Mouse (Mus musculus) spleen, postnatal 4 days (tissue): ENCODE measurements around the gene Efcab11.
"Not testable (repeated sequence)": the region's sequence is repeated elsewhere in the genome, so short reads cannot be mapped to it uniquely, and the experiment has no call there.

ENCODE experiments used
- DNase-seq, 2 experiments: peaks; one replicate each; pipeline ENCODE4 v3.0.0; 2022; ENCODE audit warnings: low spot score in 2 of 2

Efcab11 gene

GRCm38 (mm10) chr12:99807891-99808290 lies 76.3 kb downstream of the Efcab11 start:
- DNase-seq = no peak

- DNase-seq = not testable (repeated sequence)
Measured at GRCm38 (mm10) chr12:99806741-99807140, 77.5 kb downstream of the Efcab11 start.

GRCm38 (mm10) chr12:99795921-99796320 lies 88.3 kb downstream of the Efcab11 start:
- DNase-seq = no peak

- no peak for DNase-seq
Measured at GRCm38 (mm10) chr12:99794792-99795620, 89.2 kb downstream of the Efcab11 start.

- DNase-seq = no peak
Measured at GRCm38 (mm10) chr12:99794158-99794515, 90.1 kb downstream of the Efcab11 start.

- DNase-seq = no peak
Measured at GRCm38 (mm10) chr12:99793465-99794157, 90.6 kb downstream of the Efcab11 start.

GRCm38 (mm10) chr12:99789283-99789960 lies 94.8 kb downstream of the Efcab11 start:
- peak in 1 of 2 experiments; percentile 46 for DNase-seq

GRCm38 (mm10) chr12:99781774-99782173 lies 102.5 kb downstream of the Efcab11 start:
- no peak for DNase-seq

GRCm38 (mm10) chr12:99780396-99780795 lies 103.8 kb downstream of the Efcab11 start:
- DNase-seq = no peak

GRCm38 (mm10) chr12:99779908-99780307 lies 104.3 kb downstream of the Efcab11 start:
- no peak for DNase-seq

- DNase-seq = no peak
Measured at GRCm38 (mm10) chr12:99776497-99777139, 107.6 kb downstream of the Efcab11 start.

GRCm38 (mm10) chr12:99774864-99775263 lies 109.4 kb downstream of the Efcab11 start:
- no peak for DNase-seq

GRCm38 (mm10) chr12:99773636-99774193 lies 110.5 kb downstream of the Efcab11 start:
- no peak for DNase-seq

- DNase-seq = no peak
Measured at GRCm38 (mm10) chr12:99771018-99771417, 113.2 kb downstream of the Efcab11 start.

GRCm38 (mm10) chr12:99769626-99770025 lies 114.6 kb downstream of the Efcab11 start:
- no peak for DNase-seq

- no peak for DNase-seq
Measured at GRCm38 (mm10) chr12:99767691-99768090, 116.5 kb downstream of the Efcab11 start.

- DNase-seq = no peak
Measured at GRCm38 (mm10) chr12:99765979-99766378, 118.3 kb downstream of the Efcab11 start.

- DNase-seq = no peak
Measured at GRCm38 (mm10) chr12:99764053-99764452, 120.2 kb downstream of the Efcab11 start.

GRCm38 (mm10) chr12:99757754-99758526 lies 126.3 kb downstream of the Efcab11 start:
- DNase-seq = no peak

- no peak for DNase-seq
Measured at GRCm38 (mm10) chr12:99756914-99757687, 127.1 kb downstream of the Efcab11 start.
